Mouse (Mus musculus) heart, postnatal 14 days (tissue): ENCODE measurements around the gene Taf1c. TPM values are rescaled to one million over a fixed set of nuclear protein-coding genes. Genes with fewer than 3 reads are reported as not detected.

ENCODE experiments used
- total RNA-seq, 2 experiments: library from RNA; stranded (reverse); gene quantifications; 2 replicates each; pipeline ENCODE4 v1.2.3; 2021

Gene Taf1c
- total RNA-seq, 2 experiments from 2014 or later: 4.0 to 4.2 TPM

Other genes with a start within 250 kb of the Taf1c start
- gene Mlycd, start 210.3 kb downstream of the Taf1c start, total RNA-seq: 100 to 1,000 TPM; 102 to 110 TPM
- 1 to 10 TPM; 1.3 to 2.5 TPM for gene Osgin1, start 171.1 kb downstream of the Taf1c start, total RNA-seq
- gene Necab2, start 158.5 kb downstream of the Taf1c start, total RNA-seq: not detected
- not detected for gene Slc38a8, start 103.5 kb downstream of the Taf1c start, total RNA-seq
- gene Mbtps1, start 46.5 kb downstream of the Taf1c start, total RNA-seq: 10 to 100 TPM; 54.0 to 54.7 TPM
- 10 to 100 TPM; 17.9 to 20.7 TPM for gene Hsdl1, start 30.0 kb downstream of the Taf1c start, total RNA-seq
- gene Dnaaf1, start 30.0 kb downstream of the Taf1c start, total RNA-seq: under 1 TPM in 1 of 2 experiments, not detected in 1; 0.12 TPM
- gene Adad2, start 7.5 kb upstream of the Taf1c start, total RNA-seq: not detected
- gene Kcng4, start 30.5 kb upstream of the Taf1c start, total RNA-seq: under 1 TPM; 0.10 to 0.33 TPM
- gene Wfdc1, start 61.1 kb upstream of the Taf1c start, total RNA-seq: 10 to 100 TPM; 48.2 to 51.1 TPM
- gene Atp2c2, start 94.8 kb upstream of the Taf1c start, total RNA-seq: under 1 TPM; 0.17 TPM
- gene Tldc1, start 173.2 kb upstream of the Taf1c start, total RNA-seq: 10 to 100 TPM; 11.6 to 14.6 TPM
- gene Cotl1, start 235.3 kb upstream of the Taf1c start, total RNA-seq: 10 to 100 TPM; 26.1 to 29.3 TPM